Mouse (Mus musculus) cortical plate, adult 2 months (tissue): ENCODE measurements around the gene Bbip1.

ENCODE experiments used
- CTCF ChIP-seq: fragments of 200-500 bp; IDR thresholded peaks from 2 replicates; pipeline ENCODE4 v1.5.1; 2011; ENCODE audit warnings: mild to moderate bottlenecking, control low read depth, low read length; ENCODE audit not compliant: insufficient read depth; ENCODE audit errors: extremely low read depth
- POLR2A ChIP-seq: fragments of 200-500 bp; IDR thresholded peaks from 2 replicates; pipeline ENCODE4 v1.6.1; 2011; ENCODE audit warnings: mild to moderate bottlenecking, low read length, control low read depth; ENCODE audit not compliant: insufficient read depth; ENCODE audit errors: extremely low read depth

DNA sequence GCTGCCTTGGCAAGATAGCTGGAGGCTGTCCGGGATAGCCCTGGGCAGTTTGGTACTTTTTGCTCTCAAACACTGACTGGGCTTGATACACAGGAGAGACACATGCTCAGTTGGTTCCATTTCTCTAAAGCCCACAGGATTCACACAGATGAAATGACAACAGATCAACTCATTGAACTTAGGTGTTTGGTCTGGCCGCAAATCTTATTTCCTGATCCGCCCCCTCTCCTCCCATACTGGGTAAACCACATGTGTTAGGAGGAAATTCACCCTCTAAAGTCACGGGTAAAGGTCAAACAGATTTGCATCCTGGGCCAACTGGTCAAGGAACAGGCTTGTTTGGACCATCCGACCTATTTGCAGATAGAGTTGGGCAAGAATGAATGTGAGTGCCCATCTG, 54.9 kb downstream of the Bbip1 start:
- TF ChIP-seq CTCF (no peak), POLR2A (no peak)
